Mouse (Mus musculus) left cerebral cortex, adult 8-10 months (tissue): ENCODE results near the gene Rbm5. TPM values are rescaled to one million over a fixed set of nuclear protein-coding genes. Genes with fewer than 3 reads are reported as not detected.

Source experiments
- DNase-seq, 2 experiments: peaks; one replicate each; pipeline ENCODE4 v3.0.0; 2022; ENCODE audit warnings: low spot score in 2 of 2
- total RNA-seq, 4 experiments: library from RNA; stranded (reverse); gene quantifications; 2 replicates each; pipeline ENCODE4 v1.2.4; 2022

Rbm5 gene
- total RNA-seq, 4 experiments from 2014 or later = 117 to 136 (median 126) TPM

GRCm38 (mm10) chr9:107734567-107734971 is 36.2 kb downstream of the Rbm5 start:
- DNase-seq = no peak

GRCm38 (mm10) chr9:107729709-107730108 is 41.1 kb downstream of the Rbm5 start:
- DNase-seq = no peak

DNA sequence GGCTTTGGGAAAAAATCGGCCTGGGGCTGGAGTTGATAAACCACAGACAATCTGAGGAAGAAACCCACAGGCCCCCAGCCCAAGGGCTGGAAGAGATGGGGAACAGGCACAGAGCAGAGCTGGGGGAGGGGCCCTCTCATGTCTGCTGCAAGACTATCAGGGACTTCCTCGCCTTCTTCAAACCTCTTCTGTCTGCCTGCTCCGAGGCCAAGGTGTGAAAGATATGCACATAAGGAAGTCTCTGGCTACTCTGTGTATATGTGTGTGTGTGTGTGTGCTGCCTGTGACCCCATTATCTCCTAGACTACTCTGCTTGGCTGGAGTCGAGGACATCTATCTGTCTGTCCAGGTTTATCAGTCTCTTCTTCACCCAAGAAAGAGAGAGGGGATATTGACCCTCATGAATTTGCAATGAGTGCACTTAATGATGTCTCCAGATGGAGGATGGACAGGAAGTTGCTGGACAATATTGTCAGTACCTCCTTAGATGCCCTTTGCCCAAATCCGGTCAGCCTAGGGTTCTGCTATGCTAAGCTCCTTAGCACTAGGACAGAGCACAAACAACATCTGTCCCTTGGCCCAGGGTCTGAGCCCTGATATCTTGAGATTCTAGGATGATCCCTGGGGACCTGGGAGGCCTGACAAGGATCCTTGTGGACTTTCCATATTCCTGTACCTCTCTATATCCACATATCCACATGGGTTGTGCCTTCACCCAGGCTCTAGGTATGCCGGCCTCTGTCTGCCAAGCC is 41.7 kb downstream of the Rbm5 start:
- DNase-seq = no peak

GRCm38 (mm10) chr9:107727041-107727440 is 43.8 kb downstream of the Rbm5 start:
- DNase-seq = no peak

DNA sequence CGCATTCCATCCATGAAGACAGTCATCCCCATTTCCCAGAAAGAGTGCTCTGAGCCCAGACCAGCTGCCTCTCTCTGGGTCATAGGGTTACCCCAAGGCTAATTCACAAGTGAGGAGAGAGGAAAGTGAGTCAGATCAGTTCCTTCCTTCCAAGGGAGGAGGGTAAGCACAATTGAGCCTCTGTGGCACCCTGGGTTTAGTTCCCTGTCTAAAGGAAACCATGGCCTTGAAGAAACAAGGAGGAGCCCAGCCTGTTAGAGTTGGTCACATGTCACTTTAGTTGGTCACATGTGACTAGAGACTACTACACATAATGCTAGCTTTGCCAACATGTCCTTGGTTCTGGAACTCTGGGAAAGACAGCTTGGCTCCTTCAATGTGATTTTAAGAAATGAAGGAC is 46.0 kb downstream of the Rbm5 start:
- no peak for DNase-seq

DNA sequence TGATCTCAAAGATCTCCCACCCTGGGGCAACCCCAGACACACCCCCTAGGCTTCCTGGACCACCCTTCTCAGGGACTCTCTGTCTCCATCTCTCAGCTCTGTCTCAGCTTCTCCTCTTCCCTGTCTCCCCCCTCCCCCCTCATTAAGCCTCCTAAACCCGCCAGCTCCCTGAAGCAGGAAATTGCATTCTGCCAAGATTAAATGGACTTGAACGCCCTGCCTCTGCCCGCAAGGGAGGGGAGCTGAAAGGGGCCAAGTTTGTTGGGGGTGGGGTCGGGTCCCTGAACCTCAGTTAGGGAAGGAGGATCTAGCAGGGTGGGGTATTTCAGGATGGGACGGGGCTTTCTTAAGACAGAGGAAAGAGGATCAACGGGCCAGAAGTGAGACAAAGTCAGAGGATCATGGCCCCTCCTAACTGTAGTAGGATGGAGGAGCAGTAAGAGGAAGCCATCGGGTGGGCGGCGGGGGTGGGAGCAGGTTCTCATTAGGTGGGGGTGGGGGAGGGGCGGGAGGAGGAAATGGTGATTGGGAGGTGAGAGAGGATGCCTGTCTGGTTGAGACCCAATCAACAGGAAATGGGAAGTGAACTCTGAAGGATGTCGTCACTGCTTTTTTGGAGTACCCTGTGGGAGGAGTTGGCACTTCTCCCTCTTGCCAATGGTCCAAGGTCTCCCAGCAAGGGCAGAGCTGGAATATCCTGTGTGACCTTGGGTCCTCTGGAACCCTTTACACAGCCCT is 46.8 kb downstream of the Rbm5 start:
- no peak for DNase-seq

- no peak for DNase-seq
Measured at GRCm38 (mm10) chr9:107723292-107723691, 47.5 kb downstream of the Rbm5 start.

- no peak for DNase-seq
Measured at GRCm38 (mm10) chr9:107718781-107719540, 51.8 kb downstream of the Rbm5 start.

GRCm38 (mm10) chr9:107716951-107717350 is 53.8 kb downstream of the Rbm5 start:
- no peak for DNase-seq

GRCm38 (mm10) chr9:107715632-107716031 is 55.2 kb downstream of the Rbm5 start:
- DNase-seq = no peak

- DNase-seq = no peak
Measured at GRCm38 (mm10) chr9:107714221-107714952, 56.4 kb downstream of the Rbm5 start.

DNA sequence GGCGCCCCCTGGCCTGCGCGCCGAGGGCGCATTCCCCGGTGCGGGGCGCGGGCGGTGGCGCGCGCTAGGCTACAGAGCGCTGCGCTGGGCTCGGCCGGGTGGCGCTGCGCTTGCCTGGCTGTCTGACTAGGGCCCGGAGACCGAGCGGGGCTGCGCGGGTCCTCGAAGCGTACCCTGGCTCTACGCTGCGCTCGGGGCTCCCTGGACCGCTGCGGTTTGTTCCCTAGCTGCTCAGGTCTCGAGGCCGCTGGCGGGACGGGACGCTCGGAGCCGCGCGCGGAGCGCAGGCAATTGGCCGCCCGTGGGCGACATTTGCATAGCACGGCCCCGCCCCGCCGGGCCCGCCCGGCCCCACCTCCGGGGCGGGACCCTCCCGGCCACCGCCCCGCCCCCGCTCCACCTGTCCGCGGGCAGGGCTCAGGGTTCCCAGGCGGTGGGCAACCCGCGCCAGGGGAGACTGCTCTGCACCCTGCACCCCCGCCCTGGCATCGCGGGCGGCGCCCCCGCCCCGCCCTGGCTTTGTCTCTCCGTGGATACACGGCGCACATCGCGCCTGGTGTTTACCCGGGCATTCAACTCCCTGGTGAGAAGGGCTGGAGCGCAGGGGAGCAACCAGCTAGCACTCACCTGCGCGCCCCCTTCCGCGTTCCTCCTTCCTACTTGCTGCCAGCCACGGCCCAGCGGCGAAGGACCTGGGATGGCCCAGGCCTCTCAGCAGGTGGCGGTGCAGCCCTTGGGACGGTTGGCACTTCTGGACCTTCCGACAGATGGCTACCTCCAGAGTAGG is 60.9 kb downstream of the Rbm5 start, which contains the start of gene Sema3f:
Sema3f (minus strand) TSS at position 779 of the 787 bp plus-strand sequence.
- peak in 1 of 2 experiments; percentile 54 for DNase-seq

GRCm38 (mm10) chr9:107709096-107709696 is 61.6 kb downstream of the Rbm5 start:
- no peak for DNase-seq

DNA sequence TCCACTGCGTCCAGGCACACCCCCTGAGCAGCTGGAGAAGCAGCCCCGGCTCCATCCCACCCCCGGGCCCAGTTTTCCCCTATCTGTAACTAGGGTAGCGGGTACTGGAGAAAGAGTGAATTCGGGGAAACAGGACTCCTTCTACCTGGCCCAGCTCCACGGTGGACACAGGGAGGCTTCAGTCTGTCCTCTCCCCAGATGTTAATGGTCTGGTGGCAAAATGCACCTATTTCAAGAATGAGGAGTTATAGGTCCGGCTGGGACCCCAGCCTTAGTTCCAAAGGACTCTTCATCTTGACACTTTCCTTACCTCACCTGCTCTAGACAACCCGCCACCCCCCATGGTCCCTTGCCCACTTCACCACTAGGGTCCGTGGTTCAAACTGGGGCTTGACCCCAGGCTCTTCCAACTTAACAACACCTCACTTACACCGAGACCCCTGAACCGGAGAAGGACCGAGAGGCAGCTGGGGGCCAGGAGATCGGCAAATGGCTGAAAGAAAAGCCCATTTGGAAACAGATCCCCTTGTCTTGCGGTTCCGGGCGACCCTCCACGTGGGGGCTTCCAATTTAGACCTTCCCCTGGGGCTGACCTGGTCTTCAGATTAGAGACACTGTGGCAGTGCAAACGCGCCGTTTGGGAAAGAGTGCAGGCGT is 62.2 kb downstream of the Rbm5 start:
- DNase-seq = no peak

DNA sequence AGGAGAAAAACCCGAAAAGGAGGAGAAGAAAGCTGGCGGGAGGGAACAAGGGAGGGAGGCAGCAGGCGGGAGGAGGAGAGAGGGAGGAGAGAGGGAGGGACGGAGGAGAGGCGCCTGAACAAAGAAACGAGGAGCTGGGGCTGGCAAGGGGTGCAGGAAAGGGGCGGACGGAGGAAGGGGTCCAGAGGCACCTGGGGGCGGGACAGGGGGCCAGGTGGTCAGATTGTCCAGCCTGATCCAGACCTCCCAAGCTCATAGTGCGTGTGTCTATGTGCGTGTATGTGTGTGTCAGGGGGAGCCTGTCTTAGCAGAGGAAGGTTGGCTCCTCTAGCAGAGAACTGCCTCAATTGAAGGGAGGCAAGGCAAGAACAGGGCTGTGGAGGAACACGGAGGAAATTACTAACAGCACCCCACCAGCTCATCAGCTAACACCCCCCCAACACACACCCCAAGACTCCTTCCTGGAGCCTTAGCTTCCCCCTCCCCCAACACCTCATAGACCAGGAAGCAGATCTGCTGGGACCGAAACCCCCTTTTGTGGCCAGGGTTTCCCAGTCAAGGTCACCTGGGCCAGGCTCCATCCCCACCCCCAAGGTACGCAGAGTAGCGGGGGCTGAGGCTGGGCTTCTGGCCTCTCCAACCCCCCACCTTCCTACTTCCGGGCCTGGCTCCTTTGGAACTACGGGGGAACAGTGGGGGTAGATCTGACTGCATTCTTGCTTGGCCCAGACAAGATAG is 62.9 kb downstream of the Rbm5 start:
- DNase-seq = no peak

DNA sequence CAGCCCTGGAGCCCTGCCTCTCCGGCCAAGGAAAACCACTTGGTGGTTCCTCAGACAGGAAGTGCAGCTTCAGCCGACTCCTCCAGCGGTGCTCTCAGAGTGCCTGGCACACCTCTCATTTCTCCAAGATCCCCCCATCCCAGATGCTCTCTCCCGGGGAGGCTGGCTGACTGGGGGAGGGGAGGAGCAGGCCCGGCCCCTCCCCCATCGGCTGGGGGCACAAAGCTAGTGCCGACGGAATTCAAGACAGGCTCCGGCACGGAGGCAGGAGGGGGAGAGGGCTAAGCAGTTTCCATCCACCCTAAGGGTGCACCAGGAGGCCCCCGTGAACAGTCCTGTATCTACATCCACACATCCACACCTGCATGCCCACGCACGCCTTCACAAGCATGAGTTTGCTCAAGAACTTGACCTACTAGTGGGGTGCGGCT is 64.0 kb downstream of the Rbm5 start:
- no peak for DNase-seq

GRCm38 (mm10) chr9:107703337-107704122 is 67.3 kb downstream of the Rbm5 start:
- no peak for DNase-seq

DNA sequence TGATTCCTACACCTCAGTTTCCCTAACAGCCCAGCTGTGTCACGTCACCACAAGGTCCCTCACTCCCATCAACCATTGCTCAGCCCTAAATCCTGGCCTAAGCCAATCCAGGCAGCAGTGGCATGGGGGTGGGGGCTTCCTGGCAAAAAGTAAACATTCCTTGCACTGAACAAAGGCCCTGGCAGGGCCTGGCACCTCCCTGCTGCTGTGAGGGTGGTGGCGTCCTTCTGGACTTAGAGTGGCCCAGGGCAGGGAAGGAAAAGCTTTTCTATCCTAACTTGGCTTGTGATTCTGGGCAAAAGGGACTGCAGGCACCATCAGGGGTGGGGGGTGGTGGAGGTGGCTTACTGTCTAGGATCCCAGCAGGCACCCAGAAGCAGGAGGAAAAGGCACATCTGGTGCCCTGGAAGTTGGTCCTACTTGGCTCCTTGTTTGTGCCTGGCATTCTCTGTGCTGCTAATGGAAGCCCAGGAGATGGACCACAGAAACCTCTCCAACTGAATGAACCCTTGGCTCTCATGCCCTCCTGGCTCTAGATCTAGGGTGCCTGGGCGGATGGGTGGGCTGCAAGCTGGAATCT is 68.1 kb downstream of the Rbm5 start:
- no peak for DNase-seq
